Mouse (Mus musculus) ES-E14 (cell line): ENCODE data around the gene Fam81a. TPM values are rescaled to one million over a fixed set of nuclear protein-coding genes. Genes with fewer than 3 reads are reported as not detected.
A peak's percentile ranks its signal among the peaks of the same experiment; 100 is the strongest.

ENCODE experiments used
- DNase-seq: peaks from one replicate; pipeline ENCODE4 v3.0.0-alpha.2; 2013; ENCODE audit warnings: low read depth, low spot score
- H3K27ac ChIP-seq: 2 replicates; pipeline ENCODE4 v1.5.1; 2012; ENCODE audit warnings: low read depth, mild to moderate bottlenecking, low read length, moderate library complexity, mixed read lengths; ENCODE audit not compliant: poor library complexity, insufficient read depth, severe bottlenecking
- H3K36me3 ChIP-seq: 2 replicates; pipeline ENCODE4 v1.6.1; 2012; ENCODE audit warnings: mild to moderate bottlenecking, low read length, moderate library complexity, mixed read lengths; ENCODE audit not compliant: control insufficient read depth, poor library complexity, insufficient read depth, severe bottlenecking
- H3K4me1 ChIP-seq, 2 experiments: fragments of 150-350 bp in 1 of 2; sonication (generic) in 1 of 2; 2 replicates each; pipeline ENCODE4 v1.6.1; 2012; ENCODE audit warnings: low read length in 2 of 2, mild to moderate bottlenecking in 1 of 2, mixed read lengths in 1 of 2; ENCODE audit not compliant: control insufficient read depth in 2 of 2, insufficient read depth in 2 of 2, poor library complexity in 1 of 2
- H3K4me3 ChIP-seq, 2 experiments: fragments of 150-350 bp in 1 of 2; sonication (generic) in 1 of 2; 2 replicates each; pipeline ENCODE4 v1.5.1; 2012; ENCODE audit warnings: low read length in 2 of 2, low read depth in 1 of 2, mild to moderate bottlenecking in 1 of 2, mixed read lengths in 1 of 2; ENCODE audit not compliant: insufficient read depth in 1 of 2, poor library complexity in 1 of 2, severe bottlenecking in 1 of 2
- H3K9ac ChIP-seq: 2 replicates; pipeline ENCODE4 v1.6.1; 2012; ENCODE audit warnings: low read depth, mild to moderate bottlenecking, low read length, mixed read lengths; ENCODE audit not compliant: poor library complexity, insufficient read depth, severe bottlenecking
- H3K9me3 ChIP-seq: fragments of 150-350 bp; sonication (generic); 2 replicates; pipeline ENCODE4 v1.6.1; 2012; ENCODE audit warnings: low read depth, mild to moderate bottlenecking, low read length; ENCODE audit not compliant: control insufficient read depth, insufficient read depth
- CHD2 ChIP-seq: IDR thresholded peaks from 2 replicates; pipeline ENCODE4 v1.6.1; 2014; ENCODE audit warnings: mild to moderate bottlenecking, low read depth, low read length, inconsistent platforms
- HCFC1 ChIP-seq: IDR thresholded peaks from 2 replicates; pipeline ENCODE4 v1.6.1; 2012; ENCODE audit warnings: low read length, inconsistent platforms, borderline replicate concordance; ENCODE audit not compliant: insufficient read depth
- MAFK ChIP-seq: IDR thresholded peaks from 2 replicates; pipeline ENCODE4 v1.6.1; 2014; ENCODE audit warnings: mild to moderate bottlenecking, low read depth, low read length, inconsistent platforms; ENCODE audit not compliant: insufficient read depth
- ZC3H11A ChIP-seq: IDR thresholded peaks from 2 replicates; pipeline ENCODE4 v1.6.1; 2012; ENCODE audit warnings: low read depth, mild to moderate bottlenecking, inconsistent platforms, low read length, borderline replicate concordance
- ZNF384 ChIP-seq: IDR thresholded peaks from 2 replicates; pipeline ENCODE4 v1.6.1; 2012; ENCODE audit warnings: low read depth, low read length, inconsistent platforms
- in situ Hi-C, 2 experiments: fragments of 600-800 bp; cut with MboI; formaldehyde crosslinking; loops; one replicate each; pipeline ENCODE4 v1.15.1; 2025; ENCODE audit warnings: low sequenced_read_pairs in 2 of 2, inconsistent platforms in 1 of 2; ENCODE audit not compliant: unreplicated experiment in 2 of 2
- total RNA-seq: library from RNA; depleted of rRNA; stranded (reverse); fragments of 300-350 nt; gene quantifications from 2 replicates; pipeline ENCODE4 v1.2.3, GENCODE M21; 2012

Fam81a gene
- total RNA-seq, 1 experiment: 5.7 TPM

DNA sequence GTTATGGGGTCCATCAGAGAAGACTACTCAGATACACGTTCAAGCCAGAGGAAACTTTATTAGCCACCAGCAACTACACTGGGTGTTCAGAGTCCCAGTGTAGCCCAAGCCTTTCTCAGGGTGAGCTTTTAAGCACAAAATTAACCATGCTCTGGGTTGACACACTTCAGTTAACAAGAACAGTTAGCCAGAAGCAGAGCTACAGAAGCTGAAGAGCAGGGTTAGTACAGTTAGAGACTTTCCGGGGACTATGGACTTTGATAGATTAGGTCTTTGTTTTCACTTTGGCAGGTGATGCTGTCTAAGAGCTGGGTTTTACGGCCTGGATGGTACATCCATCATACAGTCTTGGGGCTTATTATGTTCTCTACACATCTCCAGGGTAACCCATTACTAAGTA lies 89.6 kb downstream of the Fam81a start:
- Histone ChIP-seq H3K4me1 (peaks cover 2 to 9% of the 10 kb centered on the region in 2 experiments; a peak in 1 of 4 replicates), H3K9me3 (no peaks in the 10 kb centered on the region), H3K9ac (no peak overlapping the region), H3K36me3 (no peaks in the 10 kb centered on the region; the same call in 1 of the 2 replicates), H3K27ac (no peak overlapping the region), H3K4me3 (no peak overlapping the region)
- in situ Hi-C loops: no loop called here
- no peak for TF ChIP-seq MAFK
- TF ChIP-seq ZNF384: no peak
- no peak for TF ChIP-seq HCFC1
- TF ChIP-seq CHD2: no peak
- TF ChIP-seq ZC3H11A: no peak
- no peak for DNase-seq

DNA sequence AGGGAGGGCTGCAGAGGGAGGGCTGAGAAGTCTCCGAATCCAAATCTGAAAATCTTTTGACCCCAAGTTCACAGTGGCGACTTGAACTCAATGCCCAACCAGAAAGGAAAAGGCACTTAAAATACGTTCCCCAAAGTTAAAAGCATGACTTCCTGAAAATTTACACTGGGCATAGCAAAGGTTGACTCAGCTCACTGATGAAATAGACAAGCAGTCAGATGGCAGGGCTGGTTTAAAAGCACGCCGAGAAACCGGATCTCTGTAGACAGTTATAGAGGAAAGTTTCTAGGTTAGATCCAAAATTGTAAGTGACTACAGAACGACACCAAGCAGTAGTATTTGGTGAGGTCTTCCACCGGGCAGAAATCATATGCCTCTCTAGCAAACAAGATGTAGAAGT lies 92.5 kb downstream of the Fam81a start:
- no peaks in the 10 kb centered on the region for H3K9me3 ChIP-seq
- DNase-seq: no peak
- no peak overlapping the region for H3K4me3 ChIP-seq
- H3K36me3 ChIP-seq: no peaks in the 10 kb centered on the region
- peak overlapping the region; percentile 86; the same call in 1 of the 2 replicates for H3K27ac ChIP-seq
- H3K4me1 ChIP-seq: peaks cover 5 to 22% of the 10 kb centered on the region in 2 experiments; a peak in 2 of 4 replicates
- no peak overlapping the region; the same call in 1 of the 2 replicates for H3K9ac ChIP-seq
- in situ Hi-C loops: no loop called here
- no peak for TF ChIP-seq ZC3H11A
- no peak for TF ChIP-seq MAFK
- TF ChIP-seq ZNF384: no peak
- TF ChIP-seq HCFC1: no peak
- no peak for TF ChIP-seq CHD2

DNA sequence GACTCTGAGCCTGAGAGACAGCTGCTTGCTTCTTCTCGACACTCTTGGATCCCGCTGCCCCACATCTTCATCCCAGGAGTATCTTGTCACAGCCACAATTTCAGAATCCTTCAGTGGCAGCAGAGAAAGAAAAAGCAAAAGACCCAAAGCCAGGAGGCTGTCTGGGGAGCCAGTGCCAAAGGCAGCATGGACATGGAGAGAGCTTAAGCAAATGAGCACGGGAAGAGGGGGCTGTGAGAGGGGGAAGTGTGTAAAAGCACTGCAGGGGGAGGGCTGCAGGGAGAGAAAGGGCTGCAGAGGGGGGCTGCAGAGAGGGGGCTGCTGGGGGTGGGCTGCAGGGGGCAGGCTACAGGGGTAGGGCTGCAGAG lies 93.0 kb downstream of the Fam81a start:
- in situ Hi-C loops: no loop called here
- Histone ChIP-seq H3K27ac (peak overlapping the region; percentile 86; the same call in 1 of the 2 replicates), H3K4me3 (peak overlapping the region; percentile 34 to 40; a peak in 3 of 4 replicates), H3K4me1 (peaks cover 5 to 22% of the 10 kb centered on the region in 2 experiments; a peak in 2 of 4 replicates), H3K9ac (peak overlapping the region; percentile 58; the same call in 1 of the 2 replicates), H3K36me3 (no peaks in the 10 kb centered on the region), H3K9me3 (no peaks in the 10 kb centered on the region)
- no peak for DNase-seq
- TF ChIP-seq MAFK: no peak
- TF ChIP-seq ZC3H11A: no peak
- TF ChIP-seq ZNF384: no peak
- TF ChIP-seq CHD2: no peak
- no peak for TF ChIP-seq HCFC1

DNA sequence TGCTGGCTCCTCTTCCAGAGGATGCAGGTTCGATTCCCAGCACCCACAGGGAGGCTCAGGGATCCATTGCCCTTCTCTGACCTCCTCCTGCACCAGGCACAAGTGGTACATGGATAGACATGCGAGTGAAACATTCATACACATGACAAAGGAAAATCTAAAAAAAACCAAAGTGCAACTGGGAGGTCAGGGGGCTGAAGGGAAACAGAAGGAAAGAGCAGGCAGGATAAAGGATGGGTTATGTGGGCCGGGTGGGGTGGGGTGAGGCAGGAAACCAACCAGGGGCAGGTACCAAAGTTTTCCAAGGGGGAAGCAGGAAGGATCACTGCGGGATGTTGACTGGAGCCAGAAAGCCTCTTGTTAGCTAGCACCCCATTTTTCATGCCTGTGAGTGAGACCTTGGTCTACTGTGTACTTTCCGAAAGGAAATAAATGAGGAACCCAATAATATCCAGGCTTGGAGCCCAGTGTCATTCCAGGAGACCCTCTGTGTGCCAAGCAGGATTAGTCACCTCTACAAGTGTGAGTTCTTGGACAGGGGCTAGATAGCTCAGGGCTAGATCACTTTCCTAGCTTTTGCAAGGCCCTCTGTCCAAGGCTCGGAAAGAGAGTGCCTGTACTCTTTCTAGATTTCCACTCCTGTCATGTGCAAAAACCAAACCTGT lies 93.5 kb downstream of the Fam81a start:
- Histone ChIP-seq H3K4me1 (peaks cover 5 to 24% of the 10 kb centered on the region in 2 experiments; a peak in 2 of 4 replicates), H3K4me3 (peak overlapping the region; percentile 34 to 40; a peak in 3 of 4 replicates), H3K9ac (peak overlapping the region; percentile 58; the same call in 1 of the 2 replicates), H3K9me3 (no peaks in the 10 kb centered on the region), H3K27ac (peak overlapping the region; percentile 86; the same call in 1 of the 2 replicates), H3K36me3 (no peaks in the 10 kb centered on the region)
- in situ Hi-C loops: no loop called here
- TF ChIP-seq MAFK: no peak
- TF ChIP-seq CHD2: no peak
- TF ChIP-seq HCFC1: no peak
- no peak for TF ChIP-seq ZC3H11A
- TF ChIP-seq ZNF384: no peak
- DNase-seq: no peak

DNA sequence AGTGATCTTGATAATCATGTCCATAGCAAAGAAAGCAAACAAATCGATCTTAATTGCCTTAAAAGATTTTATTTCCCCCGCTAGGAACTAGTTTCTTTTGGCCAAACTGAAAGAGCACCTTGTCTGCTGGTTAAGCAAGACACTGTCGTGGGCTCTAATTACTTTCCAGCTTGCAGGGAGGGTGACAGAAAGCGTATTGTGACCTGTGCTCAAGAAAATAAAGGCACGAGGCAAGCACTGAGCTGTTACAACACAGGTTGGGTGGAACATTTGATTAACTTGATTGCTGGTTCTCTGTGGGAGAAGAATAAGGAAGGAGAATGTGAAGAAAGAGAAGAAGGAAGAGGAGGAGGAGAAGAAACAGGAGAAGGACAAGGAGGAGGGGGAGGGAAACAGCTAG lies 94.1 kb downstream of the Fam81a start:
- H3K4me1 ChIP-seq: peaks cover 5 to 24% of the 10 kb centered on the region in 2 experiments; a peak in 2 of 4 replicates
- in situ Hi-C loops: no loop called here
- no peaks in the 10 kb centered on the region for H3K9me3 ChIP-seq
- H3K9ac ChIP-seq: peak overlapping the region; percentile 4; the same call in 1 of the 2 replicates
- H3K4me3 ChIP-seq: no peak overlapping the region
- no peaks in the 10 kb centered on the region for H3K36me3 ChIP-seq
- DNase-seq: no peak
- no peak for TF ChIP-seq ZC3H11A
- no peak for TF ChIP-seq CHD2
- TF ChIP-seq MAFK: no peak
- no peak for TF ChIP-seq ZNF384
- no peak for TF ChIP-seq HCFC1
- H3K27ac ChIP-seq: peak overlapping the region; percentile 86; the same call in 1 of the 2 replicates
